Mouse (Mus musculus) brain, embryonic 14.5 days (tissue): Measurements from ENCODE around the gene Parvg. TPM values are rescaled to one million over a fixed set of nuclear protein-coding genes. Genes with fewer than 3 reads are reported as not detected.

ENCODE experiments used
- DNase-seq: peaks from one replicate; pipeline ENCODE4 v3.0.0-alpha.2; 2011; ENCODE audit warnings: low read depth
- CTCF ChIP-seq: fragments of 200-500 bp; IDR thresholded peaks from 2 replicates; pipeline ENCODE4 v1.5.1; 2012; ENCODE audit warnings: inconsistent platforms, mild to moderate bottlenecking, moderate library complexity, borderline replicate concordance; ENCODE audit not compliant: insufficient read depth, insufficient read length; ENCODE audit errors: extremely low read depth
- POLR2A ChIP-seq: fragments of 200-500 bp; IDR thresholded peaks from 2 replicates; pipeline ENCODE4 v1.6.1; 2012; ENCODE audit warnings: mild to moderate bottlenecking, inconsistent platforms, borderline replicate concordance; ENCODE audit not compliant: poor library complexity, insufficient read depth, insufficient read length, severe bottlenecking; ENCODE audit errors: extremely low read depth
- polyA plus RNA-seq: library from polyadenylated mRNA; depleted of rRNA; stranded (reverse); fragments of >200 nt; gene quantifications from 2 replicates; pipeline ENCODE4 v1.2.3, GENCODE M21; 2012

The Parvg gene
- polyA plus RNA-seq, 1 experiment = 1.3 TPM

- no peak for DNase-seq
- no peak for TF ChIP-seq POLR2A
- TF ChIP-seq CTCF = no peak
These were observed 5.0 kb downstream of the Parvg start for GRCm38 (mm10) chr15:84328870-84329269.

DNA sequence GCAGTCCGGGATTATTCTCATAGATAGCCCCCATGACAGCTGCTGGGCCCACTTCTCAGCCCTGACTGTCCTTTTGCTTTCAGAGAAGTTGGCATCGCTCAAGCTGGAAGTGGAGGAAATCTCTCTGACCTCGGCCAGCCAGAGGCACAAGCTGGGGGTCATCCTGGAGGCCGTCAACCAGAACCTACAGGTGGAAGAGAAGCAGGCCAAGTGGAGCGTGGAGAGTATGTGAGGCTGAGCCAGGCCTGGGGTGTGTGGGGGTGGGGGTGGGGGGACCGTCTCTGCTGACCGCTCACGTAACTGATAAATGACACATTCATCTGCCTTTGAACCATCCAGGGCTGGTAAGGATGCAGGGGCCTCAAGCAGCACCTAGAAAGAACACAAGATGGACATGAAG is 6.1 kb downstream of the Parvg start:
- TF ChIP-seq POLR2A (no peak), CTCF (no peak)
- DNase-seq = no peak

- TF ChIP-seq CTCF (no peak), POLR2A (no peak)
- DNase-seq = no peak
These were observed 7.3 kb downstream of the Parvg start for GRCm38 (mm10) chr15:84331066-84331612.

DNA sequence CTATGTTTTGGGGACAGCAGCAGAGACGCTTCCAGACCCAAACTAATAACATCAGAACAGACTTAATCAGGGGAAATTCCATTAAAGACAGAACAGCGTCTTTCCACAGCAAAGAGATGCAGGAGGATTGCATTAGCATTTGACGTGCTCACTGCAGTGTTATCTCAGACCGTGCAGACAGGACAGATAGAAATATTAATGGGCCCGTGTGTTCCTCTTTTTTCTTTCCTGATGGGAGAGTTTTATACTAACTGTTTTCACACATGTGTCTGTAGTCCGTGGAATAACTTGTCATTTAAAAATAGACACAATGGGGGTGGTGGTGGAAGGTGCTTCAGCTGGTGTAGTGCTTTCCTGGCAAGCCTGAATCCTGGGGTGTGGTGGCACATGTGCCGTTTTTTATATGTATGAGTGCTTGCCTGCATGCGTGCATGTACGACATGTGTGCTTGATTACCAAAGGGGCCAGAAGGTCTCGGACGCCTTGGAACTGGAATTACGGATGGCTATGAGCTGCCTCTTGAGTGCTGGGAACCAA is 12.5 kb downstream of the Parvg start:
- no peak for TF ChIP-seq CTCF
- TF ChIP-seq POLR2A = no peak
- no peak for DNase-seq

GRCm38 (mm10) chr15:84337599-84337998 is 13.8 kb downstream of the Parvg start:
- TF ChIP-seq CTCF = no peak
- TF ChIP-seq POLR2A = no peak
- no peak for DNase-seq

- TF ChIP-seq CTCF (no peak), POLR2A (no peak)
- no peak for DNase-seq
These were observed 17.1 kb downstream of the Parvg start for GRCm38 (mm10) chr15:84340926-84341325.

DNA sequence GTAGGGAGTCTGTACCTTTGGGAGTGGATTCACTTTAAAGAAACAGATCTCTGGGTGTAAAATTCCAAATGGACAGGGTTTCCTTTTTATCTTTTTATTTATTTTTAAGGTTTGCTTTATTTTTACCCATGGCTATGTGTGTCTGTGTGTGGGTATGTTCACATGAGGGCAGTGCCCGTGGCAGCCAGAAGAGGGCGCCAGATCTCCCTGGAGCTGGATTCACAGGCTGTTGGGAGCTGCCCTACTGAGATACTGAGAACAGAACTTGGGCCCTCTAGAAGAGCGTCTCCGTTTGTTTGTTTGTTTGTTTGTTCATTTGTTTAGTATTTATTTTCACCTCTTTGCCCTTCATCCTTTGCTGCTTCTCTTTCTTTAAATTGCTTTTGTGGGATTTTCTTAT is 24.9 kb downstream of the Parvg start:
- no peak for DNase-seq
- TF ChIP-seq CTCF (peak; percentile 52; the same call in 1 of the 2 replicates), POLR2A (no peak)

DNA sequence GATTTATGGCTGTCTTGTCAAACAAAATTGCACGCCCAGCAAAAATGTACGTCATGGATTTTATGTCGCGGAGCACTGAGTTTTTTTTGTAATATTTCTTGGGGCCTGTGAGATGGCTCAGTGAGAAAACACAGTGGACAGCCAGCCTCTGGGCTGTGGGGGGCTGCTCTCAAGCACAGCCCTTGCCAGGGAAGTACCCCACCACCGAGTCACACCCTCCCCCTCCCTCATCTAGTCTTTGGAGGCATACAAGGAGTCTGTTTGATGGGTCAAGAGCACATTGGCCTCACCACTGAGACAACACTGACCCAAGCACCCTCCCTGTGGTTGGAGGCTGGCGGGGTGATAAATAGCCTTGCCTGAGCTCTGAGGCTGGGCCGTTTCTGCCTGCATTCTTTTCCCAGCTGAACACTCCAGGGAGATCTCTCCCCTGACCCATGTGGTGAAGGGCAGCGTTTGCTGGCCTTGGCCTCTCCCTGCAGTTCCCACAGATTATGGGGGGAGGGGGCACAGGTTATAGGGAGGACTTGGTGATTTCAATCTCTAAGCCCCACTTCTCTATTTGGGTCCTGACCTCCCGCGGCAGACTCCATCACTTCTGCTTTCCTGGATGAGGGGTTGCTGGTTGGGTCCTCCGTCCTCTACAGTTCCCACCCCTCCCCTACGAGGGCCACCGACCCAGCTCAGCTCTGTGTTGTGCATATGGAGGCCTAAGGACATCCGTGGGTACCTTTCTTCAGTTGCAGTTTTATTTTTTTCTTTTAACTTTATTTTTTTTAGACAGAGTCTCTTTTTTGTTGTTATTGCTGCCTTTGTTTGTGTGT is 26.3 kb downstream of the Parvg start:
- DNase-seq = no peak
- TF ChIP-seq CTCF (no peak), POLR2A (no peak)

DNA sequence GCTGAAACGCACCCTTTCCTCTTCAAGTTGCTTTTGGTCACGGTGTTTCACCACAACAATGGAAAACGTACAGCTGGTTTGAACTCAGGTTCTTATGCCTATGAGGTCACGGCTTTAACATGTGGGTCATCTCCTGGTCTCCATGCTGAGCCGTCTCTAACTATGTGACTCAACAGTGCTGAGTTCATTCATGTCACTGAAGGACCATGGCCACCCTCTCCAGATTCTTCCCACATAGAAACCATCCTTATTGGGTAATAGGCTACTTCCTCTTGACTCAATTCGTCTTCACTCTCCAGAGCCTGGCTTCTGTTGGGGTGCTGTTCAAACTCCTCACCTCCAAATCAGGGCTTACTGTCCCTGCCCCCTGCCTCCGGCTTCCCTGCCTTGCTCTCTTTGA is 27.5 kb downstream of the Parvg start:
- no peak for DNase-seq

DNA sequence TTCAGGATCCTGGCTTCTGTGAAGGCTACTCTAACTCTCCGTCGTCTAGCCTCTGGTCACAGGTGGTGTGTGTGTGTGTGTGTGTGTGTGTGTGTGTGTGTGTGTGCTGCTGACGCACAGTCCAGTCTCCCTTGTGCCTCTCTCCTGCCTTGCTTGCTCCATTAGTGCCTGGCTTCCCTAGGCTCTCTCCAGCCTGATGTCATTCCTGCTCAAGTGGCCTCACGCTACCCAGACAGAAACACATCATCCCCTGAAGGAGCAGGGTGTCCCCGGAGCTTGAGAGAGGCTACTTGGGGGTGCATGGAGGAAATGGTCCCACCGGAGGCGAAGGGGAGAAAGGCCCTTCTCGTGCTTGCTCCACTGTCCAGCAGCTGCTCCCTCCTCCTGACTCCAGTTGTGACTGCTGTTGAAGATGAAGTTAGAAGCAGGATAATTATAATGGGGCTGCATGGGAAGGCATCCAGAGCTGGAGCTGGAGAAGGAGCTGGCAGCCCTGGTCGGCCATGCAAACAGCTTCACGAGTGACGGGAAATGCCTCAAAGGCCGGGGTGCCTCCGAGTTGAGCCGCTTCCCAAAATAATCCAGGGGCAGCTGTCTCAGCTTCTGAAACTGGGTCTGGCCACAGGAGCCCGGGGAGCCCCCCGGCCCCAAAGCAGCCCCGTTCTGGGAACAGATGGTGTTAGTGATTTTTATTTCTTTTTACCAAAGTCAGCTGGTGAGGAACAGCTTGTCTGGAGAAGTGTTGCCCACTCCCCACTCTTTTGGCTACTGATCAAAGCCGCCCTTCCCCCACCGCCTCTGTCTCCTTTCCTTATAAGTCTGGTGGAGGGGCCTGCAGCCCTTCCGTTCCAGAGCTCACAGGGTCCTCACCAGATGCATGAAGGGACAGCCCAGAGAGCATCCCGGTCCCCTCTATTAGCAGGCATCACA is 28.4 kb downstream of the Parvg start:
- no peak for TF ChIP-seq CTCF
- no peak for TF ChIP-seq POLR2A
- DNase-seq = peak; percentile 90

More for the DNA sequence above, 27.5 kb downstream of the Parvg start:
- TF ChIP-seq CTCF = no peak
- TF ChIP-seq POLR2A = no peak

- TF ChIP-seq POLR2A (no peak), CTCF (no peak)
- DNase-seq = no peak
These were observed 31.3 kb downstream of the Parvg start for GRCm38 (mm10) chr15:84355081-84355480.
